Mouse (Mus musculus) heart, postnatal 25 days (tissue): Measurements from ENCODE around the gene Vps35l. TPM values are rescaled to one million over a fixed set of nuclear protein-coding genes. Genes with fewer than 3 reads are reported as not detected.

Experiments
- DNase-seq: peaks from one replicate; pipeline ENCODE4 v3.0.0; 2022; ENCODE audit warnings: low spot score
- intact Hi-C: fragments of 180-260 bp; cut with DNase I; formaldehyde crosslinking; loops from one replicate; pipeline ENCODE4 v1.15.1; 2025
- total RNA-seq, 2 experiments: library from RNA; stranded (reverse); gene quantifications; 2 replicates each; pipeline ENCODE4 v1.2.3; 2021

Vps35l gene
- total RNA-seq, 2 experiments from 2014 or later, result 26.1 to 26.9 TPM

- intact Hi-C loops, result loop anchor here (1.0 to 10.0 kb wide), 3 partner anchors 85 to 748 kb away; partner anchors contain the start of gene Acsm5
- no peak for DNase-seq
Measured at GRCm38 (mm10) chr7:118766834-118767224, 26.8 kb downstream of the Vps35l start.

DNA sequence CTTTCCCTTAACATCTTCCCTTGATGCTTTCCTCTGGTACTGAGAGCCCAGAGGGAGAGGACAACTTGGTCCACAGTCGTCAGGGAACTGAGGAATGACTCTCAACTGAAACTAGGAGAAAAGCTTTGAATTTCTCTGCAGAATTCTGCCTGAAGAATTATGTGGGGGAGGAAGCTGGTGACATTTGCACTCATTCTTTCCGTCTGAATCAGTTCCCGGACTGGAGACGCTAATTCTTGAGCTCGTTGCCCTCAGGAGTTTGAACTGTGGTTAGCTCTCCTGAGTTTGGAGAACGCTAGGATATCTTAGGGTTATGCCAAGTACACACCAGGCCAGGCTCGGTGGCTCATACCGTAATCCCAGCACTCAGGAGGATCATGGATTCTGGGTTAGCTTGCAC lies 29.2 kb downstream of the Vps35l start:
- intact Hi-C loops, result loop anchor here (5.0 to 10.0 kb wide), 2 partner anchors 83 to 746 kb away; partner anchors contain the start of gene Acsm5
- DNase-seq, result no peak

DNA sequence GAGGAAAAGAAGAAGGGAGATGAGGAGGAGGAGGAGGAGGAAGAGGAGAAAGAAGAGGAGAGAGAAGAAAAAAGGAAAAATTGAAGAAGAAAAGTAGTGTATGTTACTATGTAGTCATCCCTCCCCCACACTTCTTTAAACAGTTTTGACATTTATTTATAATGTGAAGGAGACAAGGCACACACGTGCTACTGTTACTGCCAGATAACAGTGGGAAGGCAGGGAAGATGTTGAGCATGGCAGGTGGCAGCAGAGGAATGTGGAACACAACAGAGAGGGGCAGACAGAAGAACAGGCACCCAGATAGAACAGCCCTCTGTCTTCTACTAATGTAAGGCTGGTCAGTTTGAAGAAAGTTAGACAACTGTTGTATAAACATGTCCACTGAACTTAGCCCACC lies 29.6 kb downstream of the Vps35l start:
- DNase-seq, result no peak
- intact Hi-C loops, result loop anchor here (5.0 to 10.0 kb wide), 2 partner anchors 83 to 745 kb away; partner anchors contain the start of gene Acsm5

- intact Hi-C loops, result no loop called here
- no peak for DNase-seq
Measured at GRCm38 (mm10) chr7:118773027-118773426, 33.0 kb downstream of the Vps35l start.

DNA sequence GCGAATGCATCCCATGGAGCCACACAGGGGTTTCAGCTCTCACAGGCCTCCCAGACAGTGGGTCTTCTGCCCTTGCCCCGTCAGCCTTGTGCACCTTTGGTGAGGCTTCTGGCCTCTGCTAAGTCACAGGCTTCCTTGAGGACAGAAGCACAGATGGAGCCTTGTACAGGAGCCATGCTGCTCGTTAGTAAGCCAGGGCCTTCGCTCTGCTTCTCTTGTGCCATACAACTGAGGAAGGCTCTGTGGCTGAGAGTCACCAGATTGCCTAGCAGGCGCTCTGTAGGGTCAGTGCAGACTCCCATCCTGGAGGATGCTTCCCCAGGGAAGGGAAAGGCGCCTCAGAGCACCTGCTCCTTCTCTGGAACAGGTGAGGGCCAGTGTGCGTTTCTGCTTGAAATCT lies 36.0 kb downstream of the Vps35l start:
- intact Hi-C loops, result loop anchor here (5.0 kb wide), 1 partner anchor 41 kb away; no protein-coding TSS in a partner anchor
- no peak for DNase-seq

DNA sequence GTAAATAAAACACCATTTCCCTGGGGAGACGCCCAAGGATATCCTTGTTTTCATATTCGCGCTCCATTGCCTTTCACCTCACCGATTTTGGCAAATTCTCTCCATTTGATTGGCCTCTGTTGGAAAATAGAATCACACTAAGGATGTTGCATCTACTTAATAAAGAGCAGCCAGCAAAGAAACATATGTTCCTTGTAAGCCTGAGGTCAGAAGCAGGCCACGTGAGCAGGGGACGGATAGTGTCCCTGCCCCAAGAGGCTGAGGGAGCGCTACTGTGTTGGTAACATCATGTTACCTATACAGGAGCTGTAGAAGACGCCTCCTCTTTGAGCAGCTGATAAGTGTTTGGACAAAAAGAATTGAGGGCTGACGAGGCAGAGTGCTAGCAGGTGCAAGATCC lies 36.5 kb downstream of the Vps35l start:
- intact Hi-C loops, result loop anchor here (5.0 kb wide), 1 partner anchor 41 kb away; no protein-coding TSS in a partner anchor
- no peak for DNase-seq

DNA sequence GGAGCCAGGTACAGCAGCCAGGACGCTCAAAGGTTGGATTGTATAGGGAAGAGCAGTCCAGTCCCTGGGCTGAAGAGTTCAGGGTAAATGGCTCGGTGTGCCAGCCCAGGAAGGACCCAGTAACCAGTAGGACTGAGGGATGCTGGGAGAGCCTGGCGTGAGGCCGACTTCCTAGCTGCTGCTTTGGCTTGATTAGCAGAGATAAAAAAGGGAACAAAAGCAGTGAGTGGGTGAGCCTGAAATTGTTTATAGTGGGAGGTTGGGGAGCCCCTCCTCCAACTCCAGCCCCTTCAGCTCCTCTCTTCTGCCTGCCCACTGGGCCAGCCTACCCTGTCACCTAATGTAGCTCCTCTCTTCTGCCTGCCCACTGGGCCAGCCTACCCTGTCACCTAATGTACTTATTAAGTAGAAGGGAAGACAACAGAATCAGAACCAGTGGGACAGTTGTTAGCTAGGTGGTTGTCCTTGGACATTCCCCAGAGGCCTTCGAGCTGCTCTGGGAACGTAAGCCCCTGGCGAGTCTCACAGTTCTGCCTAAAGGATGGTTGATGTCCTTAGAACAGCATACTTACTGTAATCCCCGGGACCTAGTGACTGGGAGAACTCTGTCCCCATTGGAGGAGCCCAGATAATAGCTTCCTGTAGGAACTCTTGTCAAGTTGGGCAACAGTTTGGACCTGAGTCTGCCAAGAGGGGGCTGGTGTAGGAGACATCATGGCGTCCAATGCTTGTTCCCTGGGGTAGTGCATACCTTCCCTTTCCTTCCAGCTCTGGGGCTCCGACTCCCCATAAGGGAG lies 37.8 kb downstream of the Vps35l start:
- intact Hi-C loops, result loop anchor here (5.0 kb wide), 1 partner anchor 40 kb away; no protein-coding TSS in a partner anchor
- DNase-seq, result peak; percentile 16

DNA sequence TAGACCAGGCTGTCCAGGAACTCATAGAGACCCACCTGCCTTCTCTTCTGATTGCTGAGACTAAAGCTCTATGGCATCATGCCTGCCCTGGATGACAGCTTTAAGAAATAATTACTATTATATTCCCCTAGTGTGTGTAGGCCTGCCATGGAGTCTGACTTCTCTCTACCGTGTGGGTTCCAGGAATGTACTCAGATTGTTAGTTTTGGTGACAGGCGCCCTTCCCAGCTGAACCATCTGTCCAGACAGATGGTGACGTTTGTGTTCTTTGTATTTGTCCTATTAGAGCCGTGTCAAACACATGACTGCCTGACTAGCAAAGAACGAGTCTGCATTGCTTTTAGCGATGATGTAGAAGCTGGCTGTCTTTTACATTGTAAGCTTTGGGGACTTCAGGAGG lies 38.5 kb downstream of the Vps35l start:
- no peak for DNase-seq
- intact Hi-C loops, result loop anchor here (5.0 kb wide), 1 partner anchor 39 kb away; no protein-coding TSS in a partner anchor

DNA sequence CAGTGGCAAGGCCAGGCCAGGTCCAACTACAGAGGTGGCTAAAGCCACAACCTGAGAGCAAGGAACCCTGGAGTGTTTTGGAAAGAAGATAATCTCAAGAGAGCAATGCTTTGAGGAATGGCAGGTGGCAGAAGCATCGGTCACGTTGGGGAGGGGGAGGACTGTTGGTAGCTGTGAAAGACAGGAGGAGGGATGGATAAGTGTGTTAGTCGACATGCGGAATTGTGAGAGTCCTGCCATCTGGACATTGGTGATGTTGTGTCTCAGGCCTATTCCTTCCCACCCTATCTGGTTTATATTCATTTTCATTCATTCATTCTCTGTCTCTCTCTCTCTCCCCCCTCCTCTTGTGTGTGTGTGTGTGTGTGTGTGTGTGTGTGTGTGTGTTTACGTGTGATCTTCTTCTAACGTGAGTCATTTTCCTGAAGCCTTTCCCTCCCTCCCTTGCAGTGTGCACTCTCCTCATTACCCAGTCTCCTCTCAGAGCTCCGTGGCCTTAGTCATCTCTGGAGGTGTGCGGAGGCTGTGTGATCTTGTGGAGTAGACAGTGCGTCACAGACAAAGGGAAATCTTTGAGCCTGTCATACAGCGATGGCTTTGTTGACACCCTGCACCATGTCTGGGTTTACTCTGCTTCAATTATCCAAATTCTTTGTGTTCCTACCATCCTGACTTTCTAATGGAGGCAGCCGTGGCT lies 43.4 kb downstream of the Vps35l start:
- intact Hi-C loops, result no loop called here
- DNase-seq, result no peak

GRCm38 (mm10) chr7:118786091-118786490 lies 46.1 kb downstream of the Vps35l start:
- DNase-seq, result no peak
- intact Hi-C loops, result no loop called here

DNA sequence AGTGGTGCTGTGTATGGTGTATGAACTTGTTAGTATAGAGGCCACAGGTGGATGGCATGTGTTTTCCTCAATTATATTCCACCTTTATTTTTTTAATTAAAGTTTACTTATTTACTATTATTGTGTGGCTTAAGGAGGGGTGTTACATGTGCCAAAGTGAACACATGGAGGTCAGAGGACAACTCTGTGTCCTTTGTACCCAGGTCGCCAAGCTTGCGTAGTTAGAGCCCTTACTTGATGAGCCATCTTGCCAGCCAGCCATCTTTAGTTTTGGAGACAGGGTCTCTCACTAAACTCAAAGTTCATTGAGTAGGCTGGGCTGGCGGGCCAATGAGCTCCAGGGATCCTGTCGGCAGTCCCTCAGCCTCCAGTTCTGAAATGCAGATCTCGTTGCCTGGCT lies 47.3 kb downstream of the Vps35l start:
- intact Hi-C loops, result no loop called here
- no peak for DNase-seq

GRCm38 (mm10) chr7:118788481-118788880 lies 48.5 kb downstream of the Vps35l start:
- intact Hi-C loops, result no loop called here
- DNase-seq, result no peak

- intact Hi-C loops, result no loop called here
- DNase-seq, result no peak
Measured at GRCm38 (mm10) chr7:118790292-118790691, 50.3 kb downstream of the Vps35l start.

- DNase-seq, result no peak
- intact Hi-C loops, result no loop called here
Measured at GRCm38 (mm10) chr7:118793899-118794298, 53.9 kb downstream of the Vps35l start.

- intact Hi-C loops, result no loop called here
- no peak for DNase-seq
Measured at GRCm38 (mm10) chr7:118795779-118796178, 55.8 kb downstream of the Vps35l start.

- no peak for DNase-seq
Measured at GRCm38 (mm10) chr7:118796838-118797237, 56.8 kb downstream of the Vps35l start.

DNA sequence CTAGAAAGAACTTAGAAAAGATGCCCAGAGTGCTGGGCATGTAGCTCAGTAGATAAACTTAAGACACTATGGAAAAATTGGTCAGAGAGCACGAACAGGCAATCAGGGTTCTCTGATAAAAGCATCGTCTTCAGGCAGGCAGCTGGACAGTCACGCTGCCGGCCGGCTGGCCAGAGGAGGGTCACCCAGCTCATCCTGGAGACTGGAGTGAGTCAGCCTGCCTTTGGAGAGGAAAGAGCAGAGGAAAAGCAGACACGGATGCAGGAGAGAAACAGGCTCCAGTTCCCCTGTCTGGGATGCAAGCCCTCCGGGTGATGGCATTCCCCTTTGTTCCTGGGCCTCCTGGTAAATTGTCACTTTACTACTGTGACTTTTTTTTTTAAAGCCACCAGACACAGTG lies 57.6 kb downstream of the Vps35l start:
- intact Hi-C loops, result no loop called here
- DNase-seq, result no peak

More at GRCm38 (mm10) chr7:118796838-118797237, 56.8 kb downstream of the Vps35l start:
- intact Hi-C loops, result no loop called here

GRCm38 (mm10) chr7:118798105-118798570 lies 58.1 kb downstream of the Vps35l start:
- DNase-seq, result no peak
- intact Hi-C loops, result no loop called here

- DNase-seq, result no peak
Measured at GRCm38 (mm10) chr7:118800112-118800734, 60.2 kb downstream of the Vps35l start.

DNA sequence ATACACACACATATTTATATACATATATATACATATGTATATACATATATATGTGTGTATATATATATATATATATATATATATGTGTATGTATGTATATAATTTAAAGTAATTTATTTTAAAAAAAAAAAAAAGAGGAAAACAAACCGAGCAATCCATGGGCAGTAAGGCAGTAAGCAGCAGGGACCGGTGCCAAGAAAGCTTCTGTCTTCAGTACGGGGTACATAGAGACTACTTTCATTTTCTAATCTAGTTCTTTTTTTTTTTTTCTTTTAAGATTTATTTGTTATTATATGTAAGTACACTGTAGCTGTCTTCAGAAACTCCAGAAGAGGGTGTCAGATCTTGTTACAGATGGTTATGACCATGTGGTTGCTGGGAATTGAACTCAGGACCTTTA lies 61.8 kb downstream of the Vps35l start:
- no peak for DNase-seq
- intact Hi-C loops, result no loop called here

More at GRCm38 (mm10) chr7:118800112-118800734, 60.2 kb downstream of the Vps35l start:
- intact Hi-C loops, result no loop called here
